Comparison of ENCODE assay signal across 19 mouse cellular contexts in genomic region chr6:87112125-87112524, GRCm38 (mm10). TPM values are rescaled to one million over a fixed set of nuclear protein-coding genes. Genes with fewer than 3 reads are reported as not detected.
A peak's percentile ranks its signal among the peaks of the same experiment; 100 is the strongest.
DNase-seq lines count a peak whose midpoint lies in the region; ATAC-seq lines count a peak whose summit lies in the region.
"Had no signal": no experiment of that assay in that cellular context is flagged by ENCODE, and none has a peak within 500 bp of the region (broad histone marks: within the 10 kb centered on the region; RNA-seq: fewer than 3 reads in every experiment).

No protein-coding gene starts in this region.

- H3K4me3 ChIP-seq in heart, embryonic 10.5 days = no peak overlapping the region
- no peak overlapping the region for H3K4me3 ChIP-seq in embryonic facial prominence, embryonic 13.5 days
- H3K4me3 ChIP-seq in kidney, embryonic 15.5 days (replicated peaks) = no peak overlapping the region
- H3K4me3 ChIP-seq: embryonic facial prominence, embryonic 12.5 days; lung, embryonic 15.5 days had no signal

- 80% methylated on average over 6 of the region's 6 CpGs for WGBS in heart, embryonic 10.5 days
- 48% methylated on average over 6 of the region's 6 CpGs for WGBS in embryonic facial prominence, embryonic 13.5 days
- 86% methylated on average over 6 of the region's 6 CpGs for WGBS in kidney, embryonic 15.5 days

- H3K36me3 ChIP-seq in heart, embryonic 10.5 days = no peaks in the 10 kb centered on the region
- no peaks in the 10 kb centered on the region for H3K36me3 ChIP-seq in embryonic facial prominence, embryonic 13.5 days
- no peaks in the 10 kb centered on the region for H3K36me3 ChIP-seq in kidney, embryonic 15.5 days
- H3K36me3 ChIP-seq: embryonic facial prominence, embryonic 12.5 days; G1E; lung, embryonic 15.5 days had no signal

- H3K27me3 ChIP-seq in heart, embryonic 10.5 days (ENCODE audit: insufficient read depth, poor library complexity, severe bottlenecking) = peaks cover 9% of the 10 kb centered on the region; the same call in 1 of the 2 replicates
- H3K27me3 ChIP-seq in embryonic facial prominence, embryonic 13.5 days = no peaks in the 10 kb centered on the region; the same call in 1 of the 2 replicates
- no peaks in the 10 kb centered on the region for H3K27me3 ChIP-seq in kidney, embryonic 15.5 days
- H3K27me3 ChIP-seq: embryonic facial prominence, embryonic 12.5 days; lung, embryonic 15.5 days had no signal

- no peak overlapping the region for H3K9ac ChIP-seq in embryonic facial prominence, embryonic 13.5 days
- H3K9ac ChIP-seq in kidney, embryonic 15.5 days = no peak overlapping the region
- H3K9ac ChIP-seq: embryonic facial prominence, embryonic 12.5 days; lung, embryonic 15.5 days had no signal

- intact Hi-C loops in heart, postnatal 36 days (cut with DNase I) = no loop called here

- H3K27ac ChIP-seq in heart, embryonic 10.5 days = peak overlapping the region; percentile 37; the same call in 1 of the 2 replicates
- H3K27ac ChIP-seq in embryonic facial prominence, embryonic 13.5 days = peak overlapping the region; percentile 51; the same call in 1 of the 2 replicates
- no peak overlapping the region for H3K27ac ChIP-seq in kidney, embryonic 15.5 days
- H3K27ac ChIP-seq: embryonic facial prominence, embryonic 12.5 days; lung, embryonic 15.5 days had no signal

- H3K4me2 ChIP-seq in embryonic facial prominence, embryonic 13.5 days = no peak overlapping the region
- H3K4me2 ChIP-seq in kidney, embryonic 15.5 days = no peak overlapping the region
- H3K4me2 ChIP-seq: embryonic facial prominence, embryonic 12.5 days; lung, embryonic 15.5 days had no signal

- no peak for DNase-seq in heart, embryonic 10.5 days (ENCODE audit: low spot score)
- no peak for DNase-seq in heart, postnatal 36 days
- peak; percentile 24 for DNase-seq in 3134 (ENCODE audit: extremely low read depth, insufficient read length, low spot score)
- DNase-seq in heart, postnatal 4 days = peak; percentile 40
- DNase-seq in adrenal gland, postnatal 10 days = no peak
- DNase-seq in cerebellum, postnatal 14 days = no peak
- DNase-seq: cerebellum, adult 9-11 months; kidney, postnatal 25 days; right cerebral cortex, postnatal 4 days had no signal

- ATAC-seq in embryonic facial prominence, embryonic 13.5 days (ENCODE audit: insufficient number of reproducible peaks, insufficient read depth, low FRiP score, low TSS enrichment, low read depth) = no peak
- no peak for ATAC-seq in kidney, embryonic 15.5 days (replicated peaks; ENCODE audit: low FRiP score)
- ATAC-seq: activated CD4-positive, CD25-positive, alpha-beta regulatory T cell, adult 4 months; forebrain, embryonic 14.5 days had no signal

- no peaks in the 10 kb centered on the region for H3K9me3 ChIP-seq in heart, embryonic 10.5 days
- H3K9me3 ChIP-seq in embryonic facial prominence, embryonic 13.5 days = no peaks in the 10 kb centered on the region
- H3K9me3 ChIP-seq in kidney, embryonic 15.5 days (replicated peaks) = no peaks in the 10 kb centered on the region
- H3K9me3 ChIP-seq: embryonic facial prominence, embryonic 12.5 days; G1E; lung, embryonic 15.5 days had no signal

- no peaks in the 10 kb centered on the region for H3K4me1 ChIP-seq in heart, embryonic 10.5 days
- H3K4me1 ChIP-seq in embryonic facial prominence, embryonic 13.5 days = peaks cover 9% of the 10 kb centered on the region; the same call in 1 of the 2 replicates
- H3K4me1 ChIP-seq in kidney, embryonic 15.5 days = no peaks in the 10 kb centered on the region
- H3K4me1 ChIP-seq: lung, embryonic 15.5 days had no signal

RNA-seq across cellular contexts. Expression of gene D6Ertd527e, which starts 7.6 kb away (rescaled TPM):
- polyA plus RNA-seq in heart, embryonic 10.5 days (2016; fragmentation: Nextera tagmentation; extraction: Ambion mirVana) = not detected in 2 replicates
- not detected for total RNA-seq in heart, postnatal 36 days (2021)
- polyA plus RNA-seq in embryonic facial prominence, embryonic 13.5 days (2015; fragmentation: Nextera tagmentation; extraction: Ambion mirVana) = 0.15 and 0.28 TPM in 2 replicates
- not detected for total RNA-seq in heart, postnatal 4 days (2021)
- total RNA-seq in adrenal gland, postnatal 10 days (2021) = under 1 TPM; 0.12 TPM
- 0.14 and 0.38 TPM in 2 replicates for polyA plus RNA-seq in kidney, embryonic 15.5 days (2015; fragmentation: Nextera tagmentation; extraction: Ambion mirVana)
- total RNA-seq: liver, adult 2 months; megakaryocyte-erythroid progenitor cell, adult 5-6 weeks had no signal
- polyA plus RNA-seq: C2C12; forebrain, embryonic 14.5 days; liver, adult 2 months had no signal

Comparison
In these comparisons a context has a peak if more than half of its experiments do, and no peak if none do; other contexts are left out.
1. DNase-seq: peak in 3134 (single experiment) and heart, postnatal 4 days (single experiment); none in heart, embryonic 10.5 days (single experiment), heart, postnatal 36 days (0 of 2), adrenal gland, postnatal 10 days (single experiment) and cerebellum, postnatal 14 days (0 of 2).